Mouse (Mus musculus): ENCODE measurements around the gene Pxdn. TPM values are rescaled to one million over a fixed set of nuclear protein-coding genes. Genes with fewer than 3 reads are reported as not detected.

The Pxdn gene
- polyA plus RNA-seq, 1 experiment from 2014 or later, result 18.4 TPM

- no peak for TF ChIP-seq CTCF (IDR thresholded peaks at IDR 0.05; ENCODE audit: low read depth)
- H3K27ac ChIP-seq (ENCODE audit: low read depth, low read length), result no peak overlapping the region
- WGBS, result 47% methylated on average over 1 of the region's 1 CpGs
- no peak overlapping the region for H3K4me3 ChIP-seq (ENCODE audit: low read depth, low read length)
- no peaks in the 10 kb centered on the region for H3K4me1 ChIP-seq (replicated peaks; ENCODE audit: control insufficient read depth, insufficient read depth, low read length)
- H3K9me3 ChIP-seq (ENCODE audit: control insufficient read depth), result no peaks in the 10 kb centered on the region
- no peaks in the 10 kb centered on the region for H3K27me3 ChIP-seq (replicated peaks; ENCODE audit: control insufficient read depth, insufficient read depth, low read length)
- H3K36me3 ChIP-seq (ENCODE audit: control insufficient read depth, insufficient read depth), result no peaks in the 10 kb centered on the region
- H3K4me2 ChIP-seq (replicated peaks; ENCODE audit: low read depth), result no peak overlapping the region
- no peak overlapping the region for H3K9ac ChIP-seq (ENCODE audit: low read depth, low read length)
- no peak for ATAC-seq
Observed at GRCm38 (mm10) chr12:30061503-30062117, 124.2 kb downstream of the Pxdn start.

GRCm38 (mm10) chr12:30062118-30062505, 124.7 kb downstream of the Pxdn start:
- no peaks in the 10 kb centered on the region for H3K27me3 ChIP-seq (replicated peaks; ENCODE audit: control insufficient read depth, insufficient read depth, low read length)
- H3K9ac ChIP-seq (ENCODE audit: low read depth, low read length), result no peak overlapping the region
- no peaks in the 10 kb centered on the region for H3K9me3 ChIP-seq (ENCODE audit: control insufficient read depth)

More at GRCm38 (mm10) chr12:30062118-30062505, 124.7 kb downstream of the Pxdn start:
- TF ChIP-seq CTCF (IDR thresholded peaks at IDR 0.05; ENCODE audit: low read depth), result no peak
- Histone ChIP-seq H3K36me3 (ENCODE audit: control insufficient read depth, insufficient read depth) (no peaks in the 10 kb centered on the region), H3K27ac (ENCODE audit: low read depth, low read length) (no peak overlapping the region), H3K4me3 (ENCODE audit: low read depth, low read length) (no peak overlapping the region), H3K4me2 (replicated peaks; ENCODE audit: low read depth) (no peak overlapping the region), H3K4me1 (replicated peaks; ENCODE audit: control insufficient read depth, insufficient read depth, low read length) (no peaks in the 10 kb centered on the region)
- no peak for ATAC-seq
- WGBS, result 51% methylated on average over 6 of the region's 6 CpGs

Other genes starting within 250 kb of the Pxdn start
- gene Tpo, start 195.0 kb downstream of the Pxdn start, polyA plus RNA-seq (2015; fragmentation: Nextera tagmentation; extraction: Ambion mirVana), result not detected in 2 replicates

Data from intestine, postnatal 0 days (tissue).